12 mouse cellular contexts compared by ENCODE assay signal in genomic region chr10:67252353-67252752, GRCm38 (mm10). TPM values are rescaled to one million over a fixed set of nuclear protein-coding genes. Genes with fewer than 3 reads are reported as not detected.
DNase-seq lines count a peak whose midpoint lies in the region; ATAC-seq lines count a peak whose summit lies in the region.
"Had no signal": no experiment of that assay in that cellular context is flagged by ENCODE, and none has a peak within 500 bp of the region (broad histone marks: within the 10 kb centered on the region; RNA-seq: fewer than 3 reads in every experiment).

No protein-coding gene starts in this region.

- no peaks in the 10 kb centered on the region for H3K4me1 ChIP-seq in heart, embryonic 11.5 days (ENCODE audit: control insufficient read depth, insufficient read depth, low read length)
- H3K4me1 ChIP-seq in hindbrain, embryonic 13.5 days (replicated peaks), result no peaks in the 10 kb centered on the region

- H3K9me3 ChIP-seq in heart, embryonic 11.5 days (replicated peaks; ENCODE audit: control insufficient read depth, low read length), result no peaks in the 10 kb centered on the region
- H3K9me3 ChIP-seq in hindbrain, embryonic 13.5 days, result no peaks in the 10 kb centered on the region
- H3K9me3 ChIP-seq: megakaryocyte, embryonic 14.5 days had no signal

- 69% methylated on average over 5 of the region's 5 CpGs for WGBS in heart, embryonic 11.5 days (ENCODE audit: insufficient replicate concordance)
- 87% methylated on average over 5 of the region's 5 CpGs for WGBS in hindbrain, embryonic 13.5 days

- DNase-seq in heart, adult 11 months, result peak; percentile 89
- DNase-seq in 416B (ENCODE audit: low read depth), result peak; percentile 21
- peak; percentile 21 for DNase-seq in kidney, adult 9 months
- DNase-seq: left cerebral cortex, postnatal 4 days; thymus, adult 2 months had no signal

- peaks cover 23% of the 10 kb centered on the region for H3K36me3 ChIP-seq in heart, embryonic 11.5 days (ENCODE audit: control insufficient read depth, insufficient read depth, low read length)
- H3K36me3 ChIP-seq in hindbrain, embryonic 13.5 days, result peaks cover 67% of the 10 kb centered on the region

- H3K27ac ChIP-seq in heart, embryonic 11.5 days (ENCODE audit: low read depth, low read length), result no peak overlapping the region
- no peak overlapping the region; the same call in 1 of the 2 replicates for H3K27ac ChIP-seq in hindbrain, embryonic 13.5 days

- H3K27me3 ChIP-seq in heart, embryonic 11.5 days (ENCODE audit: control insufficient read depth, insufficient read depth, low read length), result no peaks in the 10 kb centered on the region
- H3K27me3 ChIP-seq in hindbrain, embryonic 13.5 days, result no peaks in the 10 kb centered on the region
- H3K27me3 ChIP-seq: megakaryocyte, embryonic 14.5 days had no signal

- ATAC-seq in heart, embryonic 11.5 days (replicated peaks; ENCODE audit: insufficient number of reproducible peaks, low FRiP score, low TSS enrichment), result no peak
- ATAC-seq in common myeloid progenitor, adult 5-6 weeks (replicated peaks; ENCODE audit: low read depth, poor library complexity, severe bottlenecking), result 0 out of 2 replicates have a peak, but pooled peaks have one; percentile 25
- no peak for ATAC-seq in CD4-positive, CD25-positive, alpha-beta regulatory T cell, adult 4 months
- ATAC-seq in hindbrain, embryonic 13.5 days (ENCODE audit: low FRiP score), result no peak

- H3K4me2 ChIP-seq in heart, embryonic 11.5 days, result no peak overlapping the region
- no peak overlapping the region for H3K4me2 ChIP-seq in hindbrain, embryonic 13.5 days

- no peak overlapping the region for H3K4me3 ChIP-seq in heart, embryonic 11.5 days (ENCODE audit: low read depth, low read length)
- no peak overlapping the region for H3K4me3 ChIP-seq in hindbrain, embryonic 13.5 days
- H3K4me3 ChIP-seq: erythroblast, embryonic 14.5 days; megakaryocyte, embryonic 14.5 days; myocyte had no signal

- H3K9ac ChIP-seq in heart, embryonic 11.5 days (ENCODE audit: low read depth, low read length), result no peak overlapping the region
- no peak overlapping the region for H3K9ac ChIP-seq in hindbrain, embryonic 13.5 days

RNA-seq across cellular contexts. Expression of gene Nrbf2, which starts 32.8 kb away (rescaled TPM):
- 35.7 and 36.1 TPM in 2 replicates for polyA plus RNA-seq in heart, embryonic 11.5 days (2014; fragmentation: Nextera tagmentation; extraction: Ambion mirVana)
- 25.1 and 25.7 TPM in 2 replicates for total RNA-seq in common myeloid progenitor, adult 5-6 weeks (2017)
- polyA plus RNA-seq in CD4-positive, CD25-positive, alpha-beta regulatory T cell, adult 4 months (2017; shearing (Covaris generic)), result 10 to 100 TPM; 27.6 to 35.3 TPM
- 44.0 and 44.5 TPM in 2 replicates for polyA plus RNA-seq in hindbrain, embryonic 13.5 days (2015; fragmentation: Nextera tagmentation; extraction: Ambion mirVana)

Comparison
In these comparisons a context has a peak if more than half of its experiments do, and no peak if none do; other contexts are left out.
1. DNase-seq: peak in every context shown above with its lines; median percentile 89 in heart, adult 11 months; 21 in 416B; 21 in kidney, adult 9 months.